Mouse (Mus musculus) bone marrow, adult 2 months (tissue): ENCODE data around the gene Alyref.

Experiments
- CTCF ChIP-seq: fragments of 200-500 bp; IDR thresholded peaks from 2 replicates; pipeline ENCODE4 v1.5.1; 2011; ENCODE audit warnings: low read length, control low read depth; ENCODE audit not compliant: control insufficient read depth, insufficient read depth
- POLR2A ChIP-seq: fragments of 200-500 bp; IDR thresholded peaks from 2 replicates; pipeline ENCODE4 v1.6.1; 2011; ENCODE audit warnings: low read depth, mild to moderate bottlenecking, control low read depth, low read length, borderline replicate concordance; ENCODE audit not compliant: control insufficient read depth

DNA sequence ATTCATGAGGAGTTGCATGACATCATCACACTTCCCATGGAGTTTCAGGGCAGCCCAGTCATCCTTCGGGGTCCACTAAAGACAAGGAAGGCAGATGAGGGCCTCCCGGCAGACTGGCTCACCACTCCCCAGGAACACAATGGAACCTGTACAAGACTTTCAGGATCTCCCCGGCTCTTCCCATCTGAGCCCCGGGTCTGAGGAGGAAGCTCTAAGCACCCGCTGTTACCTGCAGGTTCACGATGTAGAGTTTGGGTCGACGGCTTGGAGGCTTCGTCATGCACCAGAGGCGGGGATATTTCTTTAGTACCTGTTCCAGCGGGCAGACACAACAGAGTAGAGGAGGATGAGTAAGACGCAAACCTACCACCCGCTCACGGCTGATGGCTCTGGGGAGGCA, 22.0 kb upstream of the Alyref start:
- TF ChIP-seq CTCF (no peak), POLR2A (no peak)
